ENCODE assay signal across 8 mouse cellular contexts in the genomic region with DNA sequence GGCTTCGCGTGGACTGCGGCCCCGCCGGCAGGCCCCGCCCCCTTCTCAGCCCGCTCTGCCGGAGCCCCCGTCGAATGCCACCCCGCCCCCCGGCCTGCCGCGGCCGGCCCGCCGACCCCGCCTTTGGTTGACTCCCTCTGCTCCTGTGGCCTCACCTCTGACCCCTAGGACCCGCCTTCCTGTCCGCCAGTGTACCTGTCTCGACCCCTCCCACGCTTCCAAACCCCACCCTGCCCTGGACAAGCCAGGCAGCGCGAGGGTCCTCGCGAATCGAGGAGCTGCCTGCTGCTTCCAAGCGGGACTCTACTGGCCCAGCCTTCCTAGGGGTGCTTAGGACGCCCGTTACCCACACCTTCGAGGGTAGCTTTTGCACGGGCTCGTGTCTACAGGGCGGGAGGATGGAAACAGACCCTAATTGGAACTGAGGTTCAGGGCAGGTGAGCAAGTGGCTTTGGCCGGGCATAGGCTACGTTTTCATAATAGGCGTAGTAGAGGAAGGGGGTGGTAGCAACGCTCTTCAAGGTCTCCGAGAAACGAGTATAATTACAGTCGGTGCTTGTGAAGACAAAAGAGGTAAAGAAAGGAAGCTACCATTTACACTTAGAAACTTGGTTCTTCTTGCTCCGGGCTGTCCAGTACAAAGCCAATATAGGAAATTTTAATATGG. TPM values are rescaled to one million over a fixed set of nuclear protein-coding genes. Genes with fewer than 3 reads are reported as not detected.
DNase-seq lines count a peak whose midpoint lies in the region; ATAC-seq and TF ChIP-seq lines count a peak whose summit lies in the region.

No protein-coding gene starts in this region.

- TF ChIP-seq EP300 in liver, postnatal 0 days (IDR thresholded peaks at IDR 0.05; ENCODE audit: low read depth), result no peak

- TF ChIP-seq POLR2A in cerebellum, adult 2 months (IDR thresholded peaks at IDR 0.05; ENCODE audit: borderline replicate concordance, insufficient read depth, low read length), result no peak

- DNase-seq in cerebellum, adult 2 months, result no peak
- no peak for DNase-seq in cerebellum, postnatal 25 days
- DNase-seq in frontal cortex, postnatal 36 days (ENCODE audit: low spot score in 2 of 2), result peak; percentile 24 to 44
- peak; percentile 84 for DNase-seq in liver, postnatal 0 days
- no peak for DNase-seq in adrenal gland, postnatal 14 days

- H3K36me3 ChIP-seq in megakaryocyte, embryonic 14.5 days (replicated peaks; ENCODE audit: low read length), result peaks cover 42% of the 10 kb centered on the region
- peaks cover 26% of the 10 kb centered on the region for H3K36me3 ChIP-seq in liver, postnatal 0 days (replicated peaks; ENCODE audit: insufficient read depth, low read length)

- no peaks in the 10 kb centered on the region for H3K9me3 ChIP-seq in megakaryocyte, embryonic 14.5 days
- H3K9me3 ChIP-seq in liver, postnatal 0 days (ENCODE audit: low read length), result no peaks in the 10 kb centered on the region

- peak overlapping the region; percentile 80 for H3K9ac ChIP-seq in liver, postnatal 0 days (replicated peaks)

- H3K27me3 ChIP-seq in cerebellum, adult 2 months (ENCODE audit: control insufficient read depth, insufficient read depth, low read length), result no peaks in the 10 kb centered on the region
- no peaks in the 10 kb centered on the region for H3K27me3 ChIP-seq in megakaryocyte, embryonic 14.5 days (replicated peaks)
- no peaks in the 10 kb centered on the region for H3K27me3 ChIP-seq in liver, postnatal 0 days (ENCODE audit: insufficient read depth, low read length)

- H3K4me3 ChIP-seq in cerebellum, adult 2 months (replicated peaks; ENCODE audit: insufficient read depth, low read depth, low read length), result peak overlapping the region; percentile 89
- peak overlapping the region; percentile 99 for H3K4me3 ChIP-seq in megakaryocyte, embryonic 14.5 days (replicated peaks)
- peak overlapping the region; percentile 80 for H3K4me3 ChIP-seq in liver, postnatal 0 days (ENCODE audit: low read depth, low read length)

- 1% methylated on average over 31 of the region's 42 CpGs for WGBS in cerebellum, adult 2 months
- WGBS in liver, postnatal 0 days (ENCODE audit: insufficient replicate concordance), result under 1% methylated on average over 31 of the region's 42 CpGs

- no peak for ATAC-seq in megakaryocyte, adult 5-6 weeks (ENCODE audit: poor library complexity, severe bottlenecking)
- peak; percentile 16 for ATAC-seq in liver, postnatal 0 days
- no peak for ATAC-seq in inflammation-experienced regulatory T-cells, adult 6 months

- TF ChIP-seq CTCF in cerebellum, adult 2 months (IDR thresholded peaks at IDR 0.05; ENCODE audit: borderline replicate concordance, insufficient read depth, low read depth, low read length), result no peak
- TF ChIP-seq CTCF in liver, postnatal 0 days (IDR thresholded peaks at IDR 0.05; ENCODE audit: low read depth), result no peak

- H3K27ac ChIP-seq in cerebellum, adult 2 months (ENCODE audit: insufficient read depth, low read length), result peak overlapping the region; percentile 81
- peak overlapping the region; percentile 97 for H3K27ac ChIP-seq in liver, postnatal 0 days (ENCODE audit: low read depth)

- peak overlapping the region; percentile 96 for H3K4me2 ChIP-seq in liver, postnatal 0 days (ENCODE audit: low read depth, low read length)

- no peaks in the 10 kb centered on the region for H3K4me1 ChIP-seq in cerebellum, adult 2 months (ENCODE audit: control insufficient read depth, insufficient read depth, low read length)
- H3K4me1 ChIP-seq in megakaryocyte, embryonic 14.5 days, result peaks cover 54% of the 10 kb centered on the region
- peaks cover 19% of the 10 kb centered on the region for H3K4me1 ChIP-seq in liver, postnatal 0 days (ENCODE audit: insufficient read depth)

RNA-seq across cellular contexts. Expression of a gene that starts 0.7 kb away (rescaled TPM):
- polyA plus RNA-seq in cerebellum, adult 2 months (2012; rRNA removed), result 15.1 TPM in 2 replicates
- polyA plus RNA-seq in megakaryocyte, embryonic 14.5 days (2012; ENCODE audit: insufficient read depth, low replicate concordance), result 36.7 and 70.8 TPM in 2 replicates
- total RNA-seq in megakaryocyte, adult 5-6 weeks (2015), result 5.7 and 7.1 TPM in 2 replicates
- total RNA-seq in megakaryocyte, adult 5-6 weeks (2017), result 3.6 and 3.9 TPM in 2 replicates
- 3.1 and 3.2 TPM in 2 replicates for polyA plus RNA-seq in liver, postnatal 0 days (2015; fragmentation: Nextera tagmentation; extraction: Ambion mirVana)
- 1 to 10 TPM; 2.7 to 7.0 (median 5.2) TPM for polyA plus RNA-seq in inflammation-experienced regulatory T-cells, adult 6 months (2017; shearing (Covaris generic))
- total RNA-seq in adrenal gland, postnatal 14 days (2021), result 10.4 and 11.7 TPM in 2 replicates

RNA-seq across cellular contexts. Expression of a gene that starts 18.4 kb away (rescaled TPM):
- polyA plus RNA-seq in cerebellum, adult 2 months (2012; rRNA removed), result 174 and 187 TPM in 2 replicates
- 57.7 and 180 TPM in 2 replicates for polyA plus RNA-seq in megakaryocyte, embryonic 14.5 days (2012; ENCODE audit: insufficient read depth, low replicate concordance)
- total RNA-seq in megakaryocyte, adult 5-6 weeks (2015), result 342 and 413 TPM in 2 replicates
- 286 and 294 TPM in 2 replicates for total RNA-seq in megakaryocyte, adult 5-6 weeks (2017)
- polyA plus RNA-seq in liver, postnatal 0 days (2015; fragmentation: Nextera tagmentation; extraction: Ambion mirVana), result 263 and 277 TPM in 2 replicates
- polyA plus RNA-seq in inflammation-experienced regulatory T-cells, adult 6 months (2017; shearing (Covaris generic)), result 100 to 1,000 TPM; 283 to 295 (median 294) TPM
- 210 and 212 TPM in 2 replicates for total RNA-seq in adrenal gland, postnatal 14 days (2021)

RNA-seq across cellular contexts. Expression of a gene that starts 21.4 kb away (rescaled TPM):
- 64.6 and 67.2 TPM in 2 replicates for polyA plus RNA-seq in cerebellum, adult 2 months (2012; rRNA removed)
- polyA plus RNA-seq in megakaryocyte, embryonic 14.5 days (2012; ENCODE audit: insufficient read depth, low replicate concordance), result 11.8 and 17.0 TPM in 2 replicates
- total RNA-seq in megakaryocyte, adult 5-6 weeks (2015), result 11.9 and 20.2 TPM in 2 replicates
- total RNA-seq in megakaryocyte, adult 5-6 weeks (2017), result 14.0 and 16.9 TPM in 2 replicates
- 32.1 and 33.0 TPM in 2 replicates for polyA plus RNA-seq in liver, postnatal 0 days (2015; fragmentation: Nextera tagmentation; extraction: Ambion mirVana)
- polyA plus RNA-seq in inflammation-experienced regulatory T-cells, adult 6 months (2017; shearing (Covaris generic)), result 10 to 100 TPM; 23.3 to 26.9 (median 25.2) TPM
- total RNA-seq in adrenal gland, postnatal 14 days (2021), result 48.5 and 55.1 TPM in 2 replicates

RNA-seq across cellular contexts. Expression of a gene that starts 24.0 kb away (rescaled TPM):
- 1.7 and 2.6 TPM in 2 replicates for polyA plus RNA-seq in cerebellum, adult 2 months (2012; rRNA removed)
- 427 and 497 TPM in 2 replicates for polyA plus RNA-seq in megakaryocyte, embryonic 14.5 days (2012; ENCODE audit: insufficient read depth, low replicate concordance)
- 20.2 and 20.3 TPM in 2 replicates for total RNA-seq in megakaryocyte, adult 5-6 weeks (2015)
- 25.5 and 35.5 TPM in 2 replicates for total RNA-seq in megakaryocyte, adult 5-6 weeks (2017)
- polyA plus RNA-seq in liver, postnatal 0 days (2015; fragmentation: Nextera tagmentation; extraction: Ambion mirVana), result 25.3 and 30.9 TPM in 2 replicates
- polyA plus RNA-seq in inflammation-experienced regulatory T-cells, adult 6 months (2017; shearing (Covaris generic)), result under 1 TPM in 1 of 3 experiments, not detected in 2; 0.84 TPM
- total RNA-seq in adrenal gland, postnatal 14 days (2021), result 46.2 and 51.0 TPM in 2 replicates

RNA-seq across cellular contexts. Expression of a gene that starts 32.0 kb away (rescaled TPM):
- 34.1 and 34.2 TPM in 2 replicates for polyA plus RNA-seq in cerebellum, adult 2 months (2012; rRNA removed)
- polyA plus RNA-seq in megakaryocyte, embryonic 14.5 days (2012; ENCODE audit: insufficient read depth, low replicate concordance), result 11.7 and 40.4 TPM in 2 replicates
- 92.3 and 93.8 TPM in 2 replicates for total RNA-seq in megakaryocyte, adult 5-6 weeks (2015)
- 52.7 and 70.7 TPM in 2 replicates for total RNA-seq in megakaryocyte, adult 5-6 weeks (2017)
- 56.9 and 57.7 TPM in 2 replicates for polyA plus RNA-seq in liver, postnatal 0 days (2015; fragmentation: Nextera tagmentation; extraction: Ambion mirVana)
- polyA plus RNA-seq in inflammation-experienced regulatory T-cells, adult 6 months (2017; shearing (Covaris generic)), result 10 to 100 TPM; 10.8 to 26.3 (median 24.3) TPM
- 48.4 and 70.5 TPM in 2 replicates for total RNA-seq in adrenal gland, postnatal 14 days (2021)

Comparison
In these comparisons a context has a peak if more than half of its experiments do, and no peak if none do; other contexts are left out.
1. DNase-seq: peak in frontal cortex, postnatal 36 days (2 of 2) and liver, postnatal 0 days (single experiment); none in cerebellum, adult 2 months (0 of 2), cerebellum, postnatal 25 days (0 of 2) and adrenal gland, postnatal 14 days (single experiment).
2. Peak in every context shown above with its lines, with median percentiles within 50 percentile points of each other: H3K4me3 ChIP-seq.